Mouse (Mus musculus) G1E (cell line): ENCODE data around the gene Clec4b2.
"Not testable (repeated sequence)": the region's sequence is repeated elsewhere in the genome, so short reads cannot be mapped to it uniquely, and the experiment has no call there.

ENCODE experiments used
- CTCF ChIP-seq: IDR thresholded peaks from 2 replicates; pipeline ENCODE4 v1.5.1; 2012; ENCODE audit warnings: low read depth, low read length, inconsistent platforms, mixed read lengths
- GATA1 ChIP-seq: IDR thresholded peaks from 2 replicates; pipeline ENCODE4 v1.6.1; 2012; ENCODE audit warnings: borderline replicate concordance, low read length, inconsistent platforms, mixed read lengths
- TAL1 ChIP-seq: conservative IDR thresholded peaks from 2 replicates; pipeline ENCODE4 v1.6.1; 2012; ENCODE audit warnings: low read depth, low read length, inconsistent platforms, mixed read lengths

DNA sequence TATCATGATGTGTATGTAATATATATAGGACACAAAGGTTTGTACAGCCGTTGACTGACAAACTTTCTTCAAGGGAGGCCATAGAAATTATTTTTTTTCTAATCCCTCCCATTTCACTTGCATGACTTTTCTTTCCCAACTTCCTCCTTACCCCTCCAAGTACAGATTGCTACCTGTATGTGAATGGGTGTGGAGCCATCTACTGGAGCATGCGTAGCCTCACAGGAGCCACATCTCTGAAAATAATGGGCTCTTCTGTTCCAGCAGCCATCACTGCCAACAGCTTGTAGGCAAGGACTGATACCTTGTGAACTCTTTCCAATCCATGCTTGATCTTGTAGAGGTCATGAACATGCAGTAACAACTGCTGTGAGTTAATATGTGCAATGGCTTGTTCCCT, 76.2 kb downstream of the Clec4b2 start:
- TF ChIP-seq CTCF, GATA1, TAL1: not testable (repeated sequence)
